Mouse (Mus musculus) G1E (cell line): ENCODE data around the gene Zfp459.

ENCODE experiments used
- CTCF ChIP-seq: IDR thresholded peaks from 2 replicates; pipeline ENCODE4 v1.5.1; 2012; ENCODE audit warnings: low read depth, low read length, inconsistent platforms, mixed read lengths
- GATA1 ChIP-seq: IDR thresholded peaks from 2 replicates; pipeline ENCODE4 v1.6.1; 2012; ENCODE audit warnings: borderline replicate concordance, low read length, inconsistent platforms, mixed read lengths
- POLR2AphosphoS5 ChIP-seq: IDR thresholded peaks from 2 replicates; pipeline ENCODE4 v1.6.1; 2012; ENCODE audit warnings: low read depth, low read length, inconsistent platforms; ENCODE audit not compliant: insufficient replicate concordance
- TAL1 ChIP-seq: conservative IDR thresholded peaks from 2 replicates; pipeline ENCODE4 v1.6.1; 2012; ENCODE audit warnings: low read depth, low read length, inconsistent platforms, mixed read lengths

DNA sequence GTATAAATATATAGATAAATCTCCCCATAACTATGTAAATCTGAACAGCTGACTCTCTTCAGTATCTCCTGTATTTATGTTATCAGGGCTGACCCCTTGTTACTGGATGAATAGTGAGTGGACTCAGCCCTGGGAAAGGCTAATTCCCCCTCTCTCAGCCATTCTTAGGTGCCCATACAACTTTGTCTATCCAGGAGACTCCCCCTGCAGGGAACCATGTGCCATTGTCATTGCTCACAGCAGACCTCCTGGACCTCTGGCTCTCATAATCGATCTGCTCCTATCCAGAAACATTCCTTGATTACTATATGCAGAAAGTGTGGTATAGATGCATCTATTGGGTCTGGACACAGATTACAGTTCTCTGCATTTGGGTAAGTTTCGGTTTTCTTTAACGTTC is 4.4 kb downstream of the Zfp459 start:
- TF ChIP-seq CTCF (no peak), TAL1 (no peak), GATA1 (no peak), POLR2AphosphoS5 (no peak)
